Mouse (Mus musculus) erythroblast, embryonic 14.5 days (primary cell): ENCODE results near the gene Naa60.

Experiments
- GATA1 ChIP-seq: IDR thresholded peaks from 2 replicates; pipeline ENCODE4 v1.6.1; 2012; ENCODE audit warnings: low read length, inconsistent platforms, mixed read lengths
- TAL1 ChIP-seq: IDR thresholded peaks from 3 replicates; pipeline ENCODE4 v1.6.1; 2012; ENCODE audit warnings: low read length, inconsistent platforms, mixed read lengths

DNA sequence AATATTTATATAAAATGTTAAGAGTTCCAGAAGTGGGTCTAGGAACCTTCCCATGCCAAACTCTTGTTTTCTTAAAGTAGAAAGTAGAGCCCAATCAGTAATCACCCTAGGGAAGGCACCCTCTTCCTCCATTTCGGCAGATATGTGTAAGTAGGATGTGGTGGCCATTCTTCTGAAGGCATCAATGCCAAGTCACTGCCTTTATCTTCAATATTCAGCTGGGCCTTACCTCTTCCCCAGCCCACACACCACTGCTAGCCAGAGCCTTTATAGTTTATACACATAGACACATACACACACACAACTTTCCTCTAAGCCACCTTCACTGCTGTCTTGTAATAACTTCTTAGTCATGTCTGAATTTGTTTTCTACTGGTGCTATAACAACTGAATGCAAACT, 16.4 kb upstream of the Naa60 start:
- TF ChIP-seq TAL1 (no peak), GATA1 (no peak)
